Mouse (Mus musculus): ENCODE measurements around the gene Hk2.

GRCm38 (mm10) chr6:82807984-82808700 is 33.9 kb upstream of the Hk2 start:
- no peak for TF ChIP-seq ZNF384 (IDR thresholded peaks at IDR 0.05; ENCODE audit: low read depth, low read length)
- no peak for TF ChIP-seq HCFC1 (IDR thresholded peaks at IDR 0.05; ENCODE audit: borderline replicate concordance, insufficient read depth, low read length)
- TF ChIP-seq ZC3H11A (IDR thresholded peaks at IDR 0.05; ENCODE audit: borderline replicate concordance, low read depth, low read length) = no peak
- TF ChIP-seq CHD2 (IDR thresholded peaks at IDR 0.05; ENCODE audit: low read depth, low read length) = no peak

Data from ES-E14 (cell line).